8 mouse cellular contexts compared by ENCODE assay signal in genomic region chr7:68748361-68748760, GRCm38 (mm10). TPM values are rescaled to one million over a fixed set of nuclear protein-coding genes. Genes with fewer than 3 reads are reported as not detected.
DNase-seq lines count a peak whose midpoint lies in the region; ATAC-seq lines count a peak whose summit lies in the region.

No protein-coding gene starts in this region.

- no peaks in the 10 kb centered on the region for H3K36me3 ChIP-seq in heart, embryonic 11.5 days (ENCODE audit: control insufficient read depth, insufficient read depth, low read length)
- H3K36me3 ChIP-seq in kidney, embryonic 14.5 days (ENCODE audit: control insufficient read depth, insufficient read depth, low read length): peaks cover 14% of the 10 kb centered on the region; the same call in 1 of the 2 replicates
- peaks cover 9% of the 10 kb centered on the region for H3K36me3 ChIP-seq in limb, embryonic 15.5 days
- 0 out of 2 replicates have a peak, but pooled peaks cover 8% of the 10 kb centered on the region for H3K36me3 ChIP-seq in midbrain, embryonic 15.5 days (replicated peaks)

- H3K9ac ChIP-seq in heart, embryonic 11.5 days (ENCODE audit: low read depth, low read length): peak overlapping the region; percentile 79
- H3K9ac ChIP-seq in kidney, embryonic 14.5 days (ENCODE audit: low read depth, low read length): peak overlapping the region; percentile 82
- H3K9ac ChIP-seq in limb, embryonic 15.5 days: peak overlapping the region; percentile 83
- peak overlapping the region; percentile 87 for H3K9ac ChIP-seq in midbrain, embryonic 15.5 days

- H3K4me2 ChIP-seq in heart, embryonic 11.5 days: peak overlapping the region; percentile 92
- peak overlapping the region; percentile 94 for H3K4me2 ChIP-seq in kidney, embryonic 14.5 days (replicated peaks; ENCODE audit: low read depth, low read length)
- H3K4me2 ChIP-seq in limb, embryonic 15.5 days: peak overlapping the region; percentile 86
- H3K4me2 ChIP-seq in midbrain, embryonic 15.5 days: peak overlapping the region; percentile 93

- no peaks in the 10 kb centered on the region for H3K9me3 ChIP-seq in heart, embryonic 11.5 days (replicated peaks; ENCODE audit: control insufficient read depth, low read length)
- H3K9me3 ChIP-seq in kidney, embryonic 14.5 days (ENCODE audit: control insufficient read depth, low read length): no peaks in the 10 kb centered on the region
- H3K9me3 ChIP-seq in limb, embryonic 15.5 days: no peaks in the 10 kb centered on the region
- no peaks in the 10 kb centered on the region for H3K9me3 ChIP-seq in midbrain, embryonic 15.5 days

- H3K4me3 ChIP-seq in heart, embryonic 11.5 days (ENCODE audit: low read depth, low read length): peak overlapping the region; percentile 78
- peak overlapping the region; percentile 87 for H3K4me3 ChIP-seq in kidney, embryonic 14.5 days (ENCODE audit: low read length)
- H3K4me3 ChIP-seq in limb, embryonic 15.5 days: peak overlapping the region; percentile 90
- H3K4me3 ChIP-seq in midbrain, embryonic 15.5 days: peak overlapping the region; percentile 96

- WGBS in heart, embryonic 11.5 days (ENCODE audit: insufficient replicate concordance): 19% methylated on average over 8 of the region's 8 CpGs
- WGBS in kidney, embryonic 14.5 days: 14% methylated on average over 8 of the region's 8 CpGs
- WGBS in limb, embryonic 15.5 days: 14% methylated on average over 8 of the region's 8 CpGs
- 20% methylated on average over 7 of the region's 8 CpGs for WGBS in midbrain, embryonic 15.5 days

- no peaks in the 10 kb centered on the region for H3K27me3 ChIP-seq in heart, embryonic 11.5 days (ENCODE audit: control insufficient read depth, insufficient read depth, low read length)
- H3K27me3 ChIP-seq in kidney, embryonic 14.5 days (ENCODE audit: control insufficient read depth, insufficient read depth, low read length): no peaks in the 10 kb centered on the region
- H3K27me3 ChIP-seq in limb, embryonic 15.5 days: no peaks in the 10 kb centered on the region
- no peaks in the 10 kb centered on the region for H3K27me3 ChIP-seq in midbrain, embryonic 15.5 days (replicated peaks)

- peaks cover 6% of the 10 kb centered on the region for H3K4me1 ChIP-seq in heart, embryonic 11.5 days (ENCODE audit: control insufficient read depth, insufficient read depth, low read length)
- H3K4me1 ChIP-seq in kidney, embryonic 14.5 days (ENCODE audit: control insufficient read depth, insufficient read depth, low read length): peaks cover 14% of the 10 kb centered on the region
- peaks cover 18% of the 10 kb centered on the region for H3K4me1 ChIP-seq in limb, embryonic 15.5 days
- H3K4me1 ChIP-seq in midbrain, embryonic 15.5 days: peaks cover 31% of the 10 kb centered on the region

- no peak for DNase-seq in cerebellum, postnatal 4 days (ENCODE audit: low spot score in 2 of 2)
- peak; percentile 43 for DNase-seq in embryo, embryonic 10.5 days (ENCODE audit: low spot score)
- DNase-seq in testis, postnatal 14 days (ENCODE audit: low spot score): peak; percentile 41

- 0 out of 2 replicates have a peak overlapping the region, but pooled peaks have one; percentile 57 for H3K27ac ChIP-seq in heart, embryonic 11.5 days (ENCODE audit: low read depth, low read length)
- H3K27ac ChIP-seq in kidney, embryonic 14.5 days (ENCODE audit: low read depth, low read length): peak overlapping the region; percentile 79
- peak overlapping the region; percentile 83 for H3K27ac ChIP-seq in limb, embryonic 15.5 days
- peak overlapping the region; percentile 86 for H3K27ac ChIP-seq in midbrain, embryonic 15.5 days

- peak; percentile 11; the same call in 1 of the 2 replicates for ATAC-seq in cerebellum, adult (ENCODE audit: insufficient number of reproducible peaks, low FRiP score, low TSS enrichment)
- no peak for ATAC-seq in heart, embryonic 11.5 days (replicated peaks; ENCODE audit: insufficient number of reproducible peaks, low FRiP score, low TSS enrichment)
- no peak for ATAC-seq in kidney, embryonic 14.5 days (ENCODE audit: low FRiP score, low TSS enrichment)
- no peak for ATAC-seq in limb, embryonic 15.5 days (ENCODE audit: insufficient number of reproducible peaks, low FRiP score, low TSS enrichment, low read depth)
- peak; percentile 0; the same call in 1 of the 2 replicates for ATAC-seq in midbrain, embryonic 15.5 days (replicated peaks)

RNA-seq across cellular contexts. Expression of gene Arrdc4, which starts 0.7 kb away (rescaled TPM):
- 12.5 and 15.0 TPM in 2 replicates for polyA plus RNA-seq in heart, embryonic 11.5 days (2014; fragmentation: Nextera tagmentation; extraction: Ambion mirVana)
- polyA plus RNA-seq in kidney, embryonic 14.5 days (2014; fragmentation: Nextera tagmentation; extraction: Ambion mirVana): 22.2 and 35.2 TPM in 2 replicates
- 17.4 and 19.7 TPM in 2 replicates for polyA plus RNA-seq in limb, embryonic 15.5 days (2015; fragmentation: Nextera tagmentation; extraction: Ambion mirVana)
- 22.7 and 23.4 TPM in 2 replicates for polyA plus RNA-seq in midbrain, embryonic 15.5 days (2015; fragmentation: Nextera tagmentation; extraction: Ambion mirVana)

Comparison
In these comparisons a context has a peak if more than half of its experiments do, and no peak if none do; other contexts are left out.
1. ATAC-seq: peak in cerebellum, adult (single experiment) and midbrain, embryonic 15.5 days (single experiment); none in heart, embryonic 11.5 days (single experiment), kidney, embryonic 14.5 days (single experiment) and limb, embryonic 15.5 days (single experiment).
2. DNase-seq: peak in embryo, embryonic 10.5 days (single experiment) and testis, postnatal 14 days (single experiment); none in cerebellum, postnatal 4 days (0 of 2).
3. Peak in every context shown above with its lines, with median percentiles within 50 percentile points of each other: H3K27ac ChIP-seq, H3K4me2 ChIP-seq, H3K4me3 ChIP-seq and H3K9ac ChIP-seq.